ENCODE assay signal across 9 mouse cellular contexts in the genomic region with DNA sequence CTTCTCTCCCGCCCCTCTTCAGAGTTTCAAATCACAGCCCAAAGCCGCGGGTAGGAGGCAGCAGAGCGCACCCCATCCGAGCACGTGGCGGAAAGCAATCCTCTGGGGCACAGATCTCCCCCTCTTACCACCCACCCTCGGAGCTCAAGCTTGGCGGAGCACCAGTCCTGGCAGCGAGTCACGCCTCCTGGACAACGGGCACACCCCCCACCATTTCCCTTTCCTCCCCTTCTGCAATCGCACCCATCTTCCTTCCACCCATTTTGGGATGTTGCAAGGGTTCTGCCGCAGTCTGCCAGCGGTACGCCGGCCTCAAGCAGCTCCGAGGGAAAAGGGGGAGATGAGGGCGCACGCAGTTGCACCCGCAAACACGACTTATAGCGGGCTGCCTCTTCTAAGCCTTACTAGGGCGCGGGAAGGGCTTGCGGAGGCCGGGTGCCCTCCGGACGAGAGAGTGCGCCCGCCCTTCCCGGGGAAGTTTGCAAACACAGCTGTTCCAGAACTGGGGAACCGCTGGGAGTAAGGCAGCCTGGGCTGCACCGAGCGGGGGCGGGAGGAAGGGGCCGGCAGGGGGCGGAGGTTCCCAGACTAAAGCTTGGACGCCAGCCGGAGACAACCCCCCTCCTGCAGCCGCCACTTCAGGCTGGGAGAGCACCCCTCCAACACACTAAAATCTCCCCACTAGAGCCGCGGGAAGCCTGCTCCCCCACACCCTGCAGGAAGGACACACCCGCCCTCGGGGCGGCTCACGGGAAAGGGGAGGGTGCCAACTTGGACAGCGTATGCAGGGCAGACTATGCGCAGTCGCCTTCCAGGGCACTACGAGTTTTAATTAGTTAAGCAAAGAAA. TPM values are rescaled to one million over a fixed set of nuclear protein-coding genes. Genes with fewer than 3 reads are reported as not detected.
DNase-seq lines count a peak whose midpoint lies in the region; ATAC-seq lines count a peak whose summit lies in the region.
"Had no signal": no experiment of that assay in that cellular context is flagged by ENCODE, and none has a peak within 500 bp of the region (broad histone marks: within the 10 kb centered on the region; RNA-seq: fewer than 3 reads in every experiment).

No protein-coding gene starts in this region.

- DNase-seq in spleen, adult 18-20 months: peak; percentile 23 to 30
- no peak for DNase-seq in spleen, adult 12 weeks (ENCODE audit: low spot score)
- DNase-seq in forebrain, embryonic 11.5 days (ENCODE audit: low spot score): peak; percentile 89
- peak; percentile 87 for DNase-seq in kidney, postnatal 14 days

- ATAC-seq in forebrain, embryonic 11.5 days (replicated peaks; ENCODE audit: low FRiP score): peak; percentile 32
- ATAC-seq in heart, embryonic 15.5 days (replicated peaks; ENCODE audit: insufficient number of reproducible peaks, insufficient read depth, low FRiP score, low read depth): peak; percentile 43
- peak; percentile 20; the same call in 1 of the 2 replicates for ATAC-seq in liver, embryonic 12.5 days
- ATAC-seq in monocyte, adult 5-6 weeks (replicated peaks; ENCODE audit: insufficient number of reproducible peaks, low FRiP score, low TSS enrichment, poor library complexity, severe bottlenecking): peak; percentile 51
- ATAC-seq in stomach, embryonic 16.5 days (ENCODE audit: insufficient read depth, low FRiP score): peak; percentile 54

- no peaks in the 10 kb centered on the region for H3K9me3 ChIP-seq in forebrain, embryonic 11.5 days (ENCODE audit: control insufficient read depth, low read length)
- no peaks in the 10 kb centered on the region for H3K9me3 ChIP-seq in heart, embryonic 15.5 days (replicated peaks)
- no peaks in the 10 kb centered on the region for H3K9me3 ChIP-seq in liver, embryonic 12.5 days (replicated peaks)
- no peaks in the 10 kb centered on the region for H3K9me3 ChIP-seq in stomach, embryonic 16.5 days (replicated peaks; ENCODE audit: control insufficient read depth, low read length)

- WGBS in forebrain, embryonic 11.5 days: under 1% methylated on average over 51 of the region's 51 CpGs
- WGBS in heart, embryonic 15.5 days: under 1% methylated on average over 50 of the region's 51 CpGs
- 1% methylated on average over 50 of the region's 51 CpGs for WGBS in liver, embryonic 12.5 days (ENCODE audit: insufficient replicate concordance)
- WGBS in stomach, embryonic 16.5 days: under 1% methylated on average over 47 of the region's 51 CpGs

- no peaks in the 10 kb centered on the region for H3K27me3 ChIP-seq in forebrain, embryonic 11.5 days (ENCODE audit: control insufficient read depth, insufficient read depth, low read length)
- no peaks in the 10 kb centered on the region for H3K27me3 ChIP-seq in heart, embryonic 15.5 days
- peaks cover 85% of the 10 kb centered on the region for H3K27me3 ChIP-seq in liver, embryonic 12.5 days (replicated peaks)
- no peaks in the 10 kb centered on the region for H3K27me3 ChIP-seq in stomach, embryonic 16.5 days (ENCODE audit: control insufficient read depth, insufficient read depth, low read length)

- peaks cover 21% of the 10 kb centered on the region for H3K4me1 ChIP-seq in forebrain, embryonic 11.5 days (replicated peaks; ENCODE audit: control insufficient read depth, insufficient read depth, low read length)
- peaks cover 41% of the 10 kb centered on the region for H3K4me1 ChIP-seq in heart, embryonic 15.5 days (replicated peaks)
- peaks cover 30% of the 10 kb centered on the region for H3K4me1 ChIP-seq in liver, embryonic 12.5 days
- H3K4me1 ChIP-seq in stomach, embryonic 16.5 days (ENCODE audit: control insufficient read depth, insufficient read depth, low read length): peaks cover 25% of the 10 kb centered on the region

- H3K4me3 ChIP-seq in forebrain, embryonic 11.5 days (ENCODE audit: low read depth, low read length): peak overlapping the region; percentile 65
- peak overlapping the region; percentile 64 for H3K4me3 ChIP-seq in heart, embryonic 15.5 days
- peak overlapping the region; percentile 64 for H3K4me3 ChIP-seq in liver, embryonic 12.5 days
- peak overlapping the region; percentile 70 for H3K4me3 ChIP-seq in stomach, embryonic 16.5 days (replicated peaks; ENCODE audit: low read length)

- peak overlapping the region; percentile 88 for H3K4me2 ChIP-seq in forebrain, embryonic 11.5 days (ENCODE audit: low read depth, low read length, severe bottlenecking)
- H3K4me2 ChIP-seq in heart, embryonic 15.5 days: peak overlapping the region; percentile 93
- peak overlapping the region; percentile 74 for H3K4me2 ChIP-seq in liver, embryonic 12.5 days
- H3K4me2 ChIP-seq in stomach, embryonic 16.5 days (ENCODE audit: low read depth, low read length): peak overlapping the region; percentile 75

- peak overlapping the region; percentile 77 for H3K9ac ChIP-seq in forebrain, embryonic 11.5 days (ENCODE audit: low read length)
- H3K9ac ChIP-seq in heart, embryonic 15.5 days: peak overlapping the region; percentile 79
- H3K9ac ChIP-seq in liver, embryonic 12.5 days: no peak overlapping the region
- H3K9ac ChIP-seq in stomach, embryonic 16.5 days (ENCODE audit: low read length): peak overlapping the region; percentile 86

- peak overlapping the region; percentile 72 for H3K27ac ChIP-seq in forebrain, embryonic 11.5 days (ENCODE audit: low read depth, low read length)
- H3K27ac ChIP-seq in heart, embryonic 15.5 days: peak overlapping the region; percentile 99
- peak overlapping the region; percentile 30; the same call in 1 of the 2 replicates for H3K27ac ChIP-seq in liver, embryonic 12.5 days
- H3K27ac ChIP-seq in stomach, embryonic 16.5 days (ENCODE audit: low read length): peak overlapping the region; percentile 99

- no peaks in the 10 kb centered on the region for H3K36me3 ChIP-seq in forebrain, embryonic 11.5 days (ENCODE audit: control insufficient read depth, insufficient read depth, low read length)
- H3K36me3 ChIP-seq in heart, embryonic 15.5 days: no peaks in the 10 kb centered on the region
- no peaks in the 10 kb centered on the region for H3K36me3 ChIP-seq in liver, embryonic 12.5 days
- no peaks in the 10 kb centered on the region for H3K36me3 ChIP-seq in stomach, embryonic 16.5 days (ENCODE audit: control insufficient read depth, insufficient read depth, low read length)

RNA-seq across cellular contexts. Expression of a gene that starts 2.0 kb away (rescaled TPM):
- polyA plus RNA-seq in forebrain, embryonic 11.5 days (2014; fragmentation: Nextera tagmentation; extraction: Ambion mirVana): 19.6 and 20.6 TPM in 2 replicates
- polyA plus RNA-seq in heart, embryonic 15.5 days (2015; fragmentation: Nextera tagmentation; extraction: Ambion mirVana): 11.8 and 16.5 TPM in 2 replicates
- 2.7 and 2.8 TPM in 2 replicates for polyA plus RNA-seq in liver, embryonic 12.5 days (2016; fragmentation: Nextera tagmentation; extraction: Ambion mirVana)
- total RNA-seq in monocyte, adult 5-6 weeks (2017): 7.4 to 10.4 TPM (median 8.6 TPM) in 3 replicates
- 10.9 and 12.0 TPM in 2 replicates for polyA plus RNA-seq in stomach, embryonic 16.5 days (2015; fragmentation: Nextera tagmentation; extraction: Ambion mirVana)
- total RNA-seq: MEL had no signal

Comparison
In these comparisons a context has a peak if more than half of its experiments do, and no peak if none do; other contexts are left out.
1. H3K27ac ChIP-seq: peak in every context shown above with its lines; median percentile 99 in heart, embryonic 15.5 days; 99 in stomach, embryonic 16.5 days; 72 in forebrain, embryonic 11.5 days; 30 in liver, embryonic 12.5 days.